Mouse (Mus musculus): ENCODE data around the gene Tcf7. TPM values are rescaled to one million over a fixed set of nuclear protein-coding genes. Genes with fewer than 3 reads are reported as not detected.
A peak's percentile ranks its signal among the peaks of the same experiment; 100 is the strongest.

The Tcf7 gene
- polyA plus RNA-seq, 1 experiment from 2014 or later: 16.0 TPM

- 0 out of 2 replicates have a peak, but pooled peaks have one; percentile 14 for ATAC-seq (replicated peaks; ENCODE audit: low FRiP score, low read depth)
- H3K4me3 ChIP-seq (replicated peaks; ENCODE audit: low read depth, low read length): no peak overlapping the region
- no peaks in the 10 kb centered on the region for H3K27me3 ChIP-seq (ENCODE audit: insufficient read depth, low read length)
- peak; percentile 60 for DNase-seq (ENCODE audit: low spot score)
- no peaks in the 10 kb centered on the region for H3K36me3 ChIP-seq (ENCODE audit: insufficient read depth, low read length)
- H3K27ac ChIP-seq: no peak overlapping the region
- 63% methylated on average over 5 of the region's 5 CpGs for WGBS
- H3K9ac ChIP-seq (ENCODE audit: low read depth, low read length): no peak overlapping the region
- H3K4me2 ChIP-seq (ENCODE audit: low read length): no peak overlapping the region
- H3K4me1 ChIP-seq (replicated peaks; ENCODE audit: insufficient read depth, low read length): no peaks in the 10 kb centered on the region
- TF ChIP-seq CTCF (IDR thresholded peaks at IDR 0.05; ENCODE audit: low read depth): peak; percentile 82
- H3K9me3 ChIP-seq (replicated peaks; ENCODE audit: low read length): no peaks in the 10 kb centered on the region
These were observed 20.9 kb downstream of the Tcf7 start for GRCm38 (mm10) chr11:52261937-52262336.

- no peak for DNase-seq (ENCODE audit: low spot score)
- Histone ChIP-seq H3K27me3 (ENCODE audit: insufficient read depth, low read length) (no peaks in the 10 kb centered on the region), H3K4me2 (ENCODE audit: low read length) (no peak overlapping the region), H3K9ac (ENCODE audit: low read depth, low read length) (no peak overlapping the region), H3K9me3 (replicated peaks; ENCODE audit: low read length) (no peaks in the 10 kb centered on the region), H3K36me3 (ENCODE audit: insufficient read depth, low read length) (no peaks in the 10 kb centered on the region), H3K4me1 (replicated peaks; ENCODE audit: insufficient read depth, low read length) (no peaks in the 10 kb centered on the region), H3K4me3 (replicated peaks; ENCODE audit: low read depth, low read length) (no peak overlapping the region), H3K27ac (no peak overlapping the region)
- 57% methylated on average over 4 of the region's 4 CpGs for WGBS
- no peak for ATAC-seq (replicated peaks; ENCODE audit: low FRiP score, low read depth)
- no peak for TF ChIP-seq CTCF (IDR thresholded peaks at IDR 0.05; ENCODE audit: low read depth)
These were observed 21.9 kb downstream of the Tcf7 start for GRCm38 (mm10) chr11:52260878-52261277.

- Histone ChIP-seq H3K4me2 (ENCODE audit: low read length) (no peak overlapping the region), H3K27ac (no peak overlapping the region), H3K9ac (ENCODE audit: low read depth, low read length) (no peak overlapping the region), H3K36me3 (ENCODE audit: insufficient read depth, low read length) (peaks cover 2% of the 10 kb centered on the region; the same call in 1 of the 2 replicates), H3K4me3 (replicated peaks; ENCODE audit: low read depth, low read length) (no peak overlapping the region), H3K4me1 (replicated peaks; ENCODE audit: insufficient read depth, low read length) (no peaks in the 10 kb centered on the region), H3K27me3 (ENCODE audit: insufficient read depth, low read length) (no peaks in the 10 kb centered on the region), H3K9me3 (replicated peaks; ENCODE audit: low read length) (no peaks in the 10 kb centered on the region)
- TF ChIP-seq CTCF (IDR thresholded peaks at IDR 0.05; ENCODE audit: low read depth): no peak
- DNase-seq (ENCODE audit: low spot score): no peak
- no peak for ATAC-seq (replicated peaks; ENCODE audit: low FRiP score, low read depth)
- 73% methylated on average over 5 of the region's 5 CpGs for WGBS
These were observed 24.1 kb downstream of the Tcf7 start for GRCm38 (mm10) chr11:52258711-52259110.

- Histone ChIP-seq H3K4me3 (replicated peaks; ENCODE audit: low read depth, low read length) (no peak overlapping the region), H3K4me1 (replicated peaks; ENCODE audit: insufficient read depth, low read length) (no peaks in the 10 kb centered on the region), H3K27ac (no peak overlapping the region), H3K36me3 (ENCODE audit: insufficient read depth, low read length) (peaks cover 2% of the 10 kb centered on the region; the same call in 1 of the 2 replicates), H3K9ac (ENCODE audit: low read depth, low read length) (no peak overlapping the region), H3K4me2 (ENCODE audit: low read length) (no peak overlapping the region), H3K9me3 (replicated peaks; ENCODE audit: low read length) (no peaks in the 10 kb centered on the region), H3K27me3 (ENCODE audit: insufficient read depth, low read length) (no peaks in the 10 kb centered on the region)
- WGBS: 69% methylated on average over 3 of the region's 3 CpGs
- no peak for DNase-seq (ENCODE audit: low spot score)
- ATAC-seq (replicated peaks; ENCODE audit: low FRiP score, low read depth): no peak
- no peak for TF ChIP-seq CTCF (IDR thresholded peaks at IDR 0.05; ENCODE audit: low read depth)
These were observed 25.4 kb downstream of the Tcf7 start for GRCm38 (mm10) chr11:52257376-52257775.

DNA sequence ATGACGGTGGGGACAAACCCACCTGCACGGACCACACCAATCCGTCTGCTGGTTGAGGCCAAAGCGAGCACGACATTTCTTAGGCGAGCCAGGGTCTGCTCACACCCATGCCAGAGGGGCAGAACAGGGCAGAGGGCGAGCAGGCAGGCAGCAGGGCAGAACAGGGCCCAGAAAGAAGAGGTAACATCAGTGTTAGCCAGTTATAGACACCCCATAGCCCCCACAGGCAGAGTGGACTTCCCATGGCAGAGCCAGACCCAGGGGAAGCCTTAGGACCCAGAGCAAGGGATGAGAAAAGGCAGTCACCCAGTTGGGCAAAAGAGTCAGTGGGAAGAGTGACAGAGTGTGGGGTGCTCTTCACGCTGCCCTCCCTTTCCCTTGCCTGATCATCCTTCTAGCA is 27.7 kb downstream of the Tcf7 start:
- no peaks in the 10 kb centered on the region for H3K27me3 ChIP-seq (ENCODE audit: insufficient read depth, low read length)
- no peak overlapping the region for H3K9ac ChIP-seq (ENCODE audit: low read depth, low read length)
- peaks cover 2% of the 10 kb centered on the region; the same call in 1 of the 2 replicates for H3K36me3 ChIP-seq (ENCODE audit: insufficient read depth, low read length)
- TF ChIP-seq CTCF (IDR thresholded peaks at IDR 0.05; ENCODE audit: low read depth): no peak
- no peak for ATAC-seq (replicated peaks; ENCODE audit: low FRiP score, low read depth)
- no peak for DNase-seq (ENCODE audit: low spot score)
- no peak overlapping the region for H3K4me3 ChIP-seq (replicated peaks; ENCODE audit: low read depth, low read length)
- WGBS: 89% methylated on average over 8 of the region's 8 CpGs
- H3K9me3 ChIP-seq (replicated peaks; ENCODE audit: low read length): no peaks in the 10 kb centered on the region
- no peaks in the 10 kb centered on the region for H3K4me1 ChIP-seq (replicated peaks; ENCODE audit: insufficient read depth, low read length)
- H3K4me2 ChIP-seq (ENCODE audit: low read length): no peak overlapping the region
- no peak overlapping the region for H3K27ac ChIP-seq

DNA sequence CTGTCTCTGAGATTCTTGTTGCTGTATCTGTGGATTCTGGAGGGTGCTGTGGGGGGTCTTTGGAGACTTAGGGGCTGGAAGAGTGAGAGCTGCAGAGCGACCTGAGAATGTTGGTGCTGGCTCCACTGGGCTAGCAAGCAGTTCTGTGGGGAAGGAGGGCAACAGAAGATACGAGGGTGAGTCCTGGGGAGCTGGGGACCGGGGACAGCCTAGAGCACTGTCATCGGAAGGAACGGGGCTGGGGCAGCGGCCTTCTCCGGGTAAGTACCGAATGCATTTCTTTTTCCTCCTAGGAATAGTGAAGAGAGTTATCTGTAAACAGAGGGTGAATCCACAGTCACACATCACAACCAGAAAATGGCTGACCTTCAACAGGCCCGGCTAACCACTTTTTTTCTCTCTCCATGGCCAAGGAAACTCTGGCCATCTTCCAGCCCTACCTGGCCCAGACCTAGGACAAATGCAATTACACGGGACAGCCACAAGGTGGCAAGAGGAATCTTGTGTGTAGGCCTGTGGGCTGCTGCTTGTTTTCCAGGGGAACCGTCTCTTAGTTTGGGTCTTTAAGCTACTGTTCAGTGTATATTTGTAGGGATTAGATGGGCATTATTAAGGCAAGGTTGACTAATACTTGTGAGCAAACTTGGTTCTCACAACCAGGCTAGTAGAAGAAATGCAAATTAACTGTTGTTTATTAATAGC is 29.0 kb downstream of the Tcf7 start:
- peak; percentile 85 for DNase-seq (ENCODE audit: low spot score)
- Histone ChIP-seq H3K36me3 (ENCODE audit: insufficient read depth, low read length) (peaks cover 7% of the 10 kb centered on the region), H3K27ac (no peak overlapping the region), H3K4me2 (ENCODE audit: low read length) (no peak overlapping the region), H3K9ac (ENCODE audit: low read depth, low read length) (no peak overlapping the region), H3K4me1 (replicated peaks; ENCODE audit: insufficient read depth, low read length) (no peaks in the 10 kb centered on the region), H3K27me3 (ENCODE audit: insufficient read depth, low read length) (no peaks in the 10 kb centered on the region), H3K9me3 (replicated peaks; ENCODE audit: low read length) (no peaks in the 10 kb centered on the region), H3K4me3 (replicated peaks; ENCODE audit: low read depth, low read length) (no peak overlapping the region)
- TF ChIP-seq CTCF (IDR thresholded peaks at IDR 0.05; ENCODE audit: low read depth): peak; percentile 95
- ATAC-seq (replicated peaks; ENCODE audit: low FRiP score, low read depth): 0 out of 2 replicates have a peak, but pooled peaks have one; percentile 66
- 64% methylated on average over 11 of the region's 11 CpGs for WGBS

All from kidney, postnatal 0 days (tissue).